Mouse (Mus musculus): Measurements from ENCODE around the gene Plpp3. TPM values are rescaled to one million over a fixed set of nuclear protein-coding genes. Genes with fewer than 3 reads are reported as not detected.

Plpp3 gene
- polyA plus RNA-seq, 1 experiment from 2014 or later = 48.3 TPM

DNA sequence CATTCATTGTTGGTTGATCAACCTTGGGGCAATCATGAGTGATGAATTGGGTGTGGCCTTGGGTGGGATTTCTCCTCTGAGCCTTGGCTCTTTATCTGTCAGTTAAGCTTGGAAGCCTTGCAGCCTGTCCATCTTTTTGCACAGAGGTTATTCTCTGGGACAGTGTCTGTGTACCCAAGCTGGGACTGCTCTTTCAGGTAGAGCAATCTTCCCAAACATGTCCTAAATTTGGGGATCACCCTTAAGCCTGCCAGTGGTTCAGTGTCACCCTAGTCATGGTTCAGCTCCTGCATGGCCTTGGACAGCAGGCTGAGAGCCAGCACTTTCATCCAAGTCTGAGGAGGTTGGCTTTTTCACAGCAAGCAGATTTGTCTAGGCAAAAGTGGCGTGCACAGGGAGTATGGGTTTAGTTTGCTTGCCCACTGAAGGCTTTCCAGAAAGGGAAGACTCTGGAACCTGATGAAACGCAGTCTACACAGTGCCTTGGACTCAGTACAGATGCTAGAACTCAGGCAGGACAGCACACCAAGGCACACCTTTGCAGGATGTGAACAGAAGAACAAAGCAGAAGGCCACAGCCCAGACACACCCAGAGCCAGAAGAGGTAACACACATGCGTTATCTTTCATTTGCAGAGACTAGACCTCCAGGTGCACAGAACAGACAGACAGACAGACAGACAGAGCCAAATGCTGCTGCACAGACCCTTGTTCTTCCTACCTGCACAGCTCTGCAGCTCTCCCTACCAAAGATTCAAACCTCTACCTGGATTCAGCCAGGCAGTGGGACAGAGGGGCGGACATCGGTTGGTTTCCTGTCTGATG, 66.2 kb downstream of the Plpp3 start:
- no peak overlapping the region for H3K27ac ChIP-seq (ENCODE audit: low read depth, low read length)
- WGBS = 83% methylated on average over 5 of the region's 5 CpGs
- no peak for ATAC-seq (ENCODE audit: insufficient read depth, low FRiP score, low TSS enrichment)

GRCm38 (mm10) chr4:105223925-105224300, 66.8 kb downstream of the Plpp3 start:
- Histone ChIP-seq H3K27me3 (ENCODE audit: control insufficient read depth, insufficient read depth, low read length) (no peaks in the 10 kb centered on the region), H3K9me3 (ENCODE audit: control insufficient read depth, low read length) (no peaks in the 10 kb centered on the region), H3K9ac (ENCODE audit: low read length) (no peak overlapping the region), H3K4me2 (ENCODE audit: low read depth) (no peak overlapping the region), H3K4me3 (ENCODE audit: low read depth, low read length) (no peak overlapping the region), H3K27ac (ENCODE audit: low read depth, low read length) (no peak overlapping the region), H3K36me3 (ENCODE audit: control insufficient read depth, insufficient read depth, low read length) (no peaks in the 10 kb centered on the region; the same call in none of the 2 replicates), H3K4me1 (ENCODE audit: control insufficient read depth, insufficient read depth, low read length) (no peaks in the 10 kb centered on the region)
- DNase-seq (ENCODE audit: low spot score) (no peak), ATAC-seq (ENCODE audit: insufficient read depth, low FRiP score, low TSS enrichment) (no peak)
- WGBS = 61% methylated on average over 4 of the region's 4 CpGs

More for the DNA sequence above, 66.2 kb downstream of the Plpp3 start:
- no peak for DNase-seq (ENCODE audit: low spot score)
- Histone ChIP-seq H3K9me3 (ENCODE audit: control insufficient read depth, low read length) (no peaks in the 10 kb centered on the region), H3K27me3 (ENCODE audit: control insufficient read depth, insufficient read depth, low read length) (no peaks in the 10 kb centered on the region), H3K9ac (ENCODE audit: low read length) (no peak overlapping the region), H3K4me2 (ENCODE audit: low read depth) (no peak overlapping the region), H3K4me1 (ENCODE audit: control insufficient read depth, insufficient read depth, low read length) (no peaks in the 10 kb centered on the region), H3K36me3 (ENCODE audit: control insufficient read depth, insufficient read depth, low read length) (no peaks in the 10 kb centered on the region; the same call in none of the 2 replicates), H3K4me3 (ENCODE audit: low read depth, low read length) (no peak overlapping the region)

DNA sequence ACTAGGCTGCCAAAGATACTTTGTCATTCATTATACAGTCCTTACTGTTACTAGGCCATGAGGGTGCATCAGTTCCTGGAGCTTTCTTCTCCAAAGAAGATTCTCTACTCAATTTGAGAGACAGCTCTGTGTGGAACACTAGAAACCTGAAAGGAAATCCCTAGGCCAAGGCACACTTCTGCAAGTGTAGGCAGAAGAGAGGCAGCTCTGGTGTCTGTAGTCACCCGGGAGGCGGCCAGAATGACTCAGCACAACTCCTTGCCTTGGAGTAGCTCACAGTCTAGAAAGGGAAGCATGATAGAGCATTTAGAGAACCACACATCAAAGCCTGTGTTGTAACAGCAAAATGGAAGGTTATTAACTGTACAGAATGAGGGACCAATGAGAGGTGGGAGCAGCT, 68.4 kb downstream of the Plpp3 start:
- no peaks in the 10 kb centered on the region for H3K9me3 ChIP-seq (ENCODE audit: control insufficient read depth, low read length)
- H3K9ac ChIP-seq (ENCODE audit: low read length) = no peak overlapping the region
- no peak overlapping the region for H3K4me2 ChIP-seq (ENCODE audit: low read depth)
- no peak overlapping the region for H3K27ac ChIP-seq (ENCODE audit: low read depth, low read length)
- no peaks in the 10 kb centered on the region for H3K4me1 ChIP-seq (ENCODE audit: control insufficient read depth, insufficient read depth, low read length)
- no peak for DNase-seq (ENCODE audit: low spot score)
- WGBS = 84% methylated on average over 2 of the region's 2 CpGs
- no peaks in the 10 kb centered on the region; the same call in none of the 2 replicates for H3K36me3 ChIP-seq (ENCODE audit: control insufficient read depth, insufficient read depth, low read length)
- no peaks in the 10 kb centered on the region for H3K27me3 ChIP-seq (ENCODE audit: control insufficient read depth, insufficient read depth, low read length)
- H3K4me3 ChIP-seq (ENCODE audit: low read depth, low read length) = no peak overlapping the region
- ATAC-seq (ENCODE audit: insufficient read depth, low FRiP score, low TSS enrichment) = no peak

- no peaks in the 10 kb centered on the region; the same call in none of the 2 replicates for H3K36me3 ChIP-seq (ENCODE audit: control insufficient read depth, insufficient read depth, low read length)
- no peaks in the 10 kb centered on the region for H3K4me1 ChIP-seq (ENCODE audit: control insufficient read depth, insufficient read depth, low read length)
- H3K9me3 ChIP-seq (ENCODE audit: control insufficient read depth, low read length) = no peaks in the 10 kb centered on the region
Observed at GRCm38 (mm10) chr4:105226351-105226750, 69.2 kb downstream of the Plpp3 start.

DNA sequence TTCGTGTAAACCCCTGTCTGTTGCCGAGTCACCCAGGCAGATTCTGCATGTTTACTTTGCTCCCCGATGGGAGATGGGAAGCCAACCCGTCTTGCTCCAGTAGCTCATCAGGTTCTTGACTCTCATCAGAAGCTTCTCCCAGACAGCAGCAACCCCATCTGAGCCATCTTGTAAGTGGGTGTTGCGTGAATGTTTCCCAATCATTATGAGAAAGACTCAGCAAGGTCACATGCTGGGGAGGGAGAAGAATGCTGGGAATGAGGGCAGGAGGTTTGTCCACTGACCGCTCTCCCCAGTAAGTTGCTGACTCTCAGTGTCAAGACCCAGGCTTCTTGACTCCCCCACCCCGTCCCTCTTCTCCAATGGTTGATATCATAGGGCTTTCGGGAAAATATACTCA, 73.0 kb downstream of the Plpp3 start:
- H3K4me3 ChIP-seq (ENCODE audit: low read depth, low read length) = no peak overlapping the region
- ATAC-seq (ENCODE audit: insufficient read depth, low FRiP score, low TSS enrichment) (no peak), DNase-seq (ENCODE audit: low spot score) (no peak)
- no peaks in the 10 kb centered on the region for H3K9me3 ChIP-seq (ENCODE audit: control insufficient read depth, low read length)
- no peaks in the 10 kb centered on the region; the same call in 1 of the 2 replicates for H3K36me3 ChIP-seq (ENCODE audit: control insufficient read depth, insufficient read depth, low read length)
- H3K4me2 ChIP-seq (ENCODE audit: low read depth) = no peak overlapping the region
- H3K27ac ChIP-seq (ENCODE audit: low read depth, low read length) = no peak overlapping the region
- H3K4me1 ChIP-seq (ENCODE audit: control insufficient read depth, insufficient read depth, low read length) = no peaks in the 10 kb centered on the region
- no peak overlapping the region for H3K9ac ChIP-seq (ENCODE audit: low read length)
- 91% methylated on average over 8 of the region's 8 CpGs for WGBS
- H3K27me3 ChIP-seq (ENCODE audit: control insufficient read depth, insufficient read depth, low read length) = no peaks in the 10 kb centered on the region

More at GRCm38 (mm10) chr4:105226351-105226750, 69.2 kb downstream of the Plpp3 start:
- Histone ChIP-seq H3K9ac (ENCODE audit: low read length) (no peak overlapping the region), H3K4me2 (ENCODE audit: low read depth) (no peak overlapping the region), H3K27me3 (ENCODE audit: control insufficient read depth, insufficient read depth, low read length) (no peaks in the 10 kb centered on the region), H3K27ac (ENCODE audit: low read depth, low read length) (no peak overlapping the region), H3K4me3 (ENCODE audit: low read depth, low read length) (no peak overlapping the region)
- WGBS = 87% methylated on average over 6 of the region's 6 CpGs
- no peak for DNase-seq (ENCODE audit: low spot score)
- ATAC-seq (ENCODE audit: insufficient read depth, low FRiP score, low TSS enrichment) = no peak

DNA sequence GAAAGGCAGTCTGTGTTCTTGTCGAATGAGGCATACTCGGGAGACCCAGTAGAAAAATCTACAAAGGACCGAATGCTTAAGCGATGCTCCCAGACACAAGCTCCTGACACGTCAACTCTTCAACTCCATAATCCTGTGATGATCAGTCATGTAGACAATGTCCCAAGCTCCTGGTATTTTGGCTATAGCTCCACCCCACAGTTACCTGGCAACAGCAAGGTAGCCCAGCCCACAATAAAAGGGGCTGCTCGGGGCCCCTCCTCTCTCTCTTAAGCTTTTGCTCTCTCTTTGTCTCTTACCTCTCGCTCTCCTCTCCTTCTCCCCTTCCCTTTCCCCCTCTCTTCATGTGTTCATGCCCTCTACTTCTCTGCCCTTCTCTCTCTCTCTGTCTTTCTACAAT, 83.1 kb downstream of the Plpp3 start:
- WGBS = 49% methylated on average over 7 of the region's 7 CpGs
- no peaks in the 10 kb centered on the region for H3K27me3 ChIP-seq (ENCODE audit: control insufficient read depth, insufficient read depth, low read length)
- no peaks in the 10 kb centered on the region for H3K36me3 ChIP-seq (ENCODE audit: control insufficient read depth, insufficient read depth, low read length)
- ATAC-seq (ENCODE audit: insufficient read depth, low FRiP score, low TSS enrichment) (no peak), DNase-seq (ENCODE audit: low spot score) (no peak)
- H3K4me1 ChIP-seq (ENCODE audit: control insufficient read depth, insufficient read depth, low read length) = peaks cover under 1% of the 10 kb centered on the region; the same call in 1 of the 2 replicates
- no peak overlapping the region for H3K9ac ChIP-seq (ENCODE audit: low read length)
- H3K4me3 ChIP-seq (ENCODE audit: low read depth, low read length) = no peak overlapping the region
- no peaks in the 10 kb centered on the region for H3K9me3 ChIP-seq (ENCODE audit: control insufficient read depth, low read length)
- no peak overlapping the region for H3K4me2 ChIP-seq (ENCODE audit: low read depth)
- no peak overlapping the region for H3K27ac ChIP-seq (ENCODE audit: low read depth, low read length)

- Histone ChIP-seq H3K4me1 (ENCODE audit: control insufficient read depth, insufficient read depth, low read length) (peaks cover 5% of the 10 kb centered on the region), H3K27me3 (ENCODE audit: control insufficient read depth, insufficient read depth, low read length) (no peaks in the 10 kb centered on the region), H3K4me3 (ENCODE audit: low read depth, low read length) (no peak overlapping the region), H3K27ac (ENCODE audit: low read depth, low read length) (no peak overlapping the region), H3K9me3 (ENCODE audit: control insufficient read depth, low read length) (no peaks in the 10 kb centered on the region), H3K4me2 (ENCODE audit: low read depth) (peak overlapping the region; percentile 48; the same call in 1 of the 2 replicates), H3K36me3 (ENCODE audit: control insufficient read depth, insufficient read depth, low read length) (no peaks in the 10 kb centered on the region), H3K9ac (ENCODE audit: low read length) (peak overlapping the region; percentile 67)
- 76% methylated on average over 10 of the region's 10 CpGs for WGBS
- ATAC-seq (ENCODE audit: insufficient read depth, low FRiP score, low TSS enrichment) (no peak), DNase-seq (ENCODE audit: low spot score) (no peak)
Observed at GRCm38 (mm10) chr4:105244931-105245330, 87.8 kb downstream of the Plpp3 start.

GRCm38 (mm10) chr4:105245479-105245944, 88.4 kb downstream of the Plpp3 start:
- Histone ChIP-seq H3K4me3 (ENCODE audit: low read depth, low read length) (peak overlapping the region; percentile 26; the same call in 1 of the 2 replicates), H3K36me3 (ENCODE audit: control insufficient read depth, insufficient read depth, low read length) (no peaks in the 10 kb centered on the region), H3K4me1 (ENCODE audit: control insufficient read depth, insufficient read depth, low read length) (peaks cover 5% of the 10 kb centered on the region), H3K9ac (ENCODE audit: low read length) (peak overlapping the region; percentile 67), H3K9me3 (ENCODE audit: control insufficient read depth, low read length) (no peaks in the 10 kb centered on the region), H3K27ac (ENCODE audit: low read depth, low read length) (no peak overlapping the region), H3K4me2 (ENCODE audit: low read depth) (peak overlapping the region; percentile 48), H3K27me3 (ENCODE audit: control insufficient read depth, insufficient read depth, low read length) (no peaks in the 10 kb centered on the region)
- peak; percentile 93 for ATAC-seq (ENCODE audit: insufficient read depth, low FRiP score, low TSS enrichment)
- 3% methylated on average over 18 of the region's 18 CpGs for WGBS
- DNase-seq (ENCODE audit: low spot score) = peak; percentile 77

DNA sequence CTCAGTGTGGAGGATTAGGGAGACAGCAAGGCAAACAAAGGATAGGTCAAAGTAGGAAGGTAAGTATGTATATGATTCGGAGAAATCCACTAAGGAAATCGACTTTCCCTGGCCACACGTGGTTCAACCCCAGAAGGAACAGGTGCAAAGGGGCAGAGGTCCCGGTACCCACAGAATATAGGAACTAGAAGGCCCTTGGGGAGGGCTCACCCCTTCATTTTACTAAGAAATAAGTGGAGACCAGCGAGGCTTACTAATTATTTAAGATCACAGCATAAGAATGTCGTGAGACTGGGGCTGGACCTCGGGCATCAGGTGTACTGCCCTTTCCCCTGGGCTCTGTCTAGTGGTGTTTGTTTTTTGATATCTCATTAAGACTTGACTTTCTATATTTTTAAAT, 89.2 kb downstream of the Plpp3 start:
- H3K27me3 ChIP-seq (ENCODE audit: control insufficient read depth, insufficient read depth, low read length) = no peaks in the 10 kb centered on the region

More for the DNA sequence above, 89.2 kb downstream of the Plpp3 start:
- DNase-seq (ENCODE audit: low spot score) (no peak), ATAC-seq (ENCODE audit: insufficient read depth, low FRiP score, low TSS enrichment) (no peak)
- WGBS = 95% methylated on average over 7 of the region's 7 CpGs
- Histone ChIP-seq H3K27ac (ENCODE audit: low read depth, low read length) (no peak overlapping the region), H3K4me2 (ENCODE audit: low read depth) (no peak overlapping the region), H3K9ac (ENCODE audit: low read length) (no peak overlapping the region), H3K9me3 (ENCODE audit: control insufficient read depth, low read length) (no peaks in the 10 kb centered on the region), H3K4me3 (ENCODE audit: low read depth, low read length) (no peak overlapping the region), H3K4me1 (ENCODE audit: control insufficient read depth, insufficient read depth, low read length) (peaks cover 5% of the 10 kb centered on the region), H3K36me3 (ENCODE audit: control insufficient read depth, insufficient read depth, low read length) (no peaks in the 10 kb centered on the region)
